Mouse (Mus musculus) midbrain, embryonic 14.5 days (tissue): Measurements from ENCODE around the gene Proser3. TPM values are rescaled to one million over a fixed set of nuclear protein-coding genes. Genes with fewer than 3 reads are reported as not detected.

ENCODE experiments used
- ATAC-seq: fragments of 200-750 bp; cut with Nextera tagmentation; 2 replicates; pipeline ENCODE4 v1.8.0; 2017; ENCODE audit warnings: moderate number of reproducible peaks, moderate library complexity; ENCODE audit not compliant: low FRiP score, low TSS enrichment
- DNase-seq: peaks from one replicate; pipeline ENCODE4 v3.0.0-alpha.2; 2015
- H3K27ac ChIP-seq: fragments of 300-500 bp; sonication (generic); replicated peaks from 2 replicates; pipeline ENCODE4 v1.5.1; 2014; ENCODE audit warnings: mild to moderate bottlenecking, low read depth, low read length, moderate library complexity
- H3K27me3 ChIP-seq: fragments of 300-500 bp; sonication (generic); 2 replicates; pipeline ENCODE4 v1.6.1; 2014; ENCODE audit warnings: low read length, control low read depth, mixed read lengths; ENCODE audit not compliant: control insufficient read depth, insufficient read depth
- H3K36me3 ChIP-seq: fragments of 300-500 bp; sonication (generic); 2 replicates; pipeline ENCODE4 v1.6.1; 2014; ENCODE audit warnings: low read length, control low read depth; ENCODE audit not compliant: control insufficient read depth, insufficient read depth
- H3K4me1 ChIP-seq: fragments of 300-500 bp; sonication (generic); 2 replicates; pipeline ENCODE4 v1.6.1; 2014; ENCODE audit warnings: mild to moderate bottlenecking, antibody characterized with exemption, low read length, control low read depth; ENCODE audit not compliant: control insufficient read depth, insufficient read depth
- H3K4me2 ChIP-seq: fragments of 300-500 bp; sonication (generic); 2 replicates; pipeline ENCODE4 v1.6.1; 2014; ENCODE audit warnings: mild to moderate bottlenecking, low read length, moderate library complexity
- H3K4me3 ChIP-seq: fragments of 300-500 bp; sonication (generic); replicated peaks from 2 replicates; pipeline ENCODE4 v1.5.1; 2014; ENCODE audit warnings: low read depth, low read length
- H3K9ac ChIP-seq: fragments of 300-500 bp; sonication (generic); replicated peaks from 2 replicates; pipeline ENCODE4 v1.6.1; 2014; ENCODE audit warnings: mild to moderate bottlenecking, low read length, moderate library complexity
- H3K9me3 ChIP-seq: fragments of 300-500 bp; sonication (generic); 2 replicates; pipeline ENCODE4 v1.6.1; 2016; ENCODE audit warnings: low read length, control low read depth, mixed read lengths; ENCODE audit not compliant: control insufficient read depth
- WGBS: fragments of 180-500 bp; shearing (Covaris S2); extraction: QIAGEN DNeasy Blood & Tissue Kit; methylation state at CpG from one replicate; pipeline ENCODE4 v1.1.7; 2014; 5-methylcytosine and 5-hydroxymethylcytosine counted together
- microRNA-seq: library from miRNA; unstranded; fragments of <30 nt; microRNA quantifications from one replicate; pipeline ENCODE4, GENCODE M21; 2016
- polyA plus RNA-seq: library from polyadenylated mRNA; unstranded; fragments of >200 nt; fragmentation: Nextera tagmentation; extraction: Ambion mirVana; gene quantifications from 2 replicates; pipeline ENCODE4 v1.2.1, GENCODE M21; 2014

The Proser3 gene
- polyA plus RNA-seq, 1 experiment from 2014 or later = 10.9 TPM

- Histone ChIP-seq H3K27ac (no peak overlapping the region), H3K4me3 (no peak overlapping the region), H3K9ac (no peak overlapping the region), H3K36me3 (no peaks in the 10 kb centered on the region), H3K4me2 (no peak overlapping the region), H3K4me1 (no peaks in the 10 kb centered on the region), H3K27me3 (no peaks in the 10 kb centered on the region), H3K9me3 (no peaks in the 10 kb centered on the region)
- DNase-seq = peak; percentile 86
- no peak for ATAC-seq
- 17% methylated on average over 4 of the region's 4 CpGs for WGBS
Observed at GRCm38 (mm10) chr7:30492765-30493164, 59.3 kb downstream of the Proser3 start.

GRCm38 (mm10) chr7:30490957-30491307, 61.2 kb downstream of the Proser3 start:
- no peak overlapping the region for H3K27ac ChIP-seq
- H3K27me3 ChIP-seq = no peaks in the 10 kb centered on the region
- no peaks in the 10 kb centered on the region for H3K36me3 ChIP-seq
- no peaks in the 10 kb centered on the region for H3K4me1 ChIP-seq
- DNase-seq (peak; percentile 17), ATAC-seq (no peak)
- H3K4me2 ChIP-seq = no peak overlapping the region
- no peak overlapping the region for H3K4me3 ChIP-seq
- WGBS = 15% methylated on average over 6 of the region's 6 CpGs
- H3K9me3 ChIP-seq = no peaks in the 10 kb centered on the region
- H3K9ac ChIP-seq = no peak overlapping the region

- Histone ChIP-seq H3K36me3 (no peaks in the 10 kb centered on the region), H3K4me1 (no peaks in the 10 kb centered on the region), H3K9me3 (no peaks in the 10 kb centered on the region), H3K4me2 (no peak overlapping the region), H3K4me3 (no peak overlapping the region), H3K27me3 (no peaks in the 10 kb centered on the region), H3K9ac (no peak overlapping the region), H3K27ac (no peak overlapping the region)
- WGBS = 30% methylated on average over 16 of the region's 16 CpGs
- DNase-seq (peak; percentile 80), ATAC-seq (no peak)
Observed at GRCm38 (mm10) chr7:30490251-30490956, 61.7 kb downstream of the Proser3 start.

Small RNAs within 50 kb of the gene (microRNA-seq; reads per million reads assigned to microRNA genes)
- gene Gm38670 = 0.44 reads per million
- 0.59 reads per million for gene Mir3569

Other genes starting within 250 kb of the Proser3 start
- gene Alkbh6, start 243.6 kb downstream of the Proser3 start, polyA plus RNA-seq = 107 and 145 TPM in 2 replicates
- 9.3 and 10.2 TPM in 2 replicates for gene Syne4, start 237.5 kb downstream of the Proser3 start, polyA plus RNA-seq
- gene E130208F15Rik, start 230.6 kb downstream of the Proser3 start, polyA plus RNA-seq = not detected in 2 replicates
- 19.8 and 20.4 TPM in 2 replicates for gene Sdhaf1, start 228.4 kb downstream of the Proser3 start, polyA plus RNA-seq
- gene Lrfn3, start 189.5 kb downstream of the Proser3 start, polyA plus RNA-seq = 13.9 and 16.3 TPM in 2 replicates
- 11.4 and 29.7 TPM in 2 replicates for gene Tyrobp, start 138.5 kb downstream of the Proser3 start, polyA plus RNA-seq
- 0.58 TPM in 1 of 2 replicates, not detected in the other for gene Hcst, start 132.4 kb downstream of the Proser3 start, polyA plus RNA-seq
- 1.4 and 2.3 TPM in 2 replicates for gene Nfkbid, start 130.6 kb downstream of the Proser3 start, polyA plus RNA-seq
- 662 and 710 TPM in 2 replicates for gene Aplp1, start 106.8 kb downstream of the Proser3 start, polyA plus RNA-seq
- 5.0 and 5.7 TPM in 2 replicates for gene Kirrel2, start 94.6 kb downstream of the Proser3 start, polyA plus RNA-seq
- 0.74 and 1.4 TPM in 2 replicates for gene Nphs1, start 94.0 kb downstream of the Proser3 start, polyA plus RNA-seq
- not detected in 2 replicates for gene Prodh2, start 58.7 kb downstream of the Proser3 start, polyA plus RNA-seq
- 101 and 129 TPM in 2 replicates for gene Arhgap33, start 17.2 kb downstream of the Proser3 start, polyA plus RNA-seq
- 6.3 and 7.4 TPM in 2 replicates for gene Hspb6, start 121 bp downstream of the Proser3 start, polyA plus RNA-seq
- gene Lin37, start 7.5 kb upstream of the Proser3 start, polyA plus RNA-seq = 49.9 and 59.1 TPM in 2 replicates
- gene U2af1l4, start 11.0 kb upstream of the Proser3 start, polyA plus RNA-seq = 103 and 104 TPM in 2 replicates
- gene Gm49396, start 11.0 kb upstream of the Proser3 start, polyA plus RNA-seq = 8.2 and 11.8 TPM in 2 replicates
- gene Psenen, start 11.3 kb upstream of the Proser3 start, polyA plus RNA-seq = 99.1 and 135 TPM in 2 replicates
- gene Igflr1, start 13.1 kb upstream of the Proser3 start, polyA plus RNA-seq = 2.8 and 5.8 TPM in 2 replicates
- 13.1 and 15.4 TPM in 2 replicates for gene Kmt2b, start 36.4 kb upstream of the Proser3 start, polyA plus RNA-seq
- 0.34 and 0.47 TPM in 2 replicates for gene Zbtb32, start 46.6 kb upstream of the Proser3 start, polyA plus RNA-seq
- 0.15 and 0.20 TPM in 2 replicates for gene Upk1a, start 60.5 kb upstream of the Proser3 start, polyA plus RNA-seq
- gene Cox6b1, start 73.9 kb upstream of the Proser3 start, polyA plus RNA-seq = 999 and 1,303 TPM in 2 replicates
- gene Etv2, start 83.6 kb upstream of the Proser3 start, polyA plus RNA-seq = not detected in 2 replicates
- gene Rbm42, start 98.0 kb upstream of the Proser3 start, polyA plus RNA-seq = 126 and 144 TPM in 2 replicates
- 21.6 and 22.8 TPM in 2 replicates for gene Haus5, start 112.7 kb upstream of the Proser3 start, polyA plus RNA-seq
- gene Pmis2, start 119.3 kb upstream of the Proser3 start, polyA plus RNA-seq = not detected in 2 replicates
- gene 2200002J24Rik, start 146.6 kb upstream of the Proser3 start, polyA plus RNA-seq = not detected in 2 replicates
- 0.53 and 1.1 TPM in 2 replicates for gene Atp4a, start 159.9 kb upstream of the Proser3 start, polyA plus RNA-seq
- 238 and 290 TPM in 2 replicates for gene Tmem147, start 177.2 kb upstream of the Proser3 start, polyA plus RNA-seq
- 0.83 and 1.2 TPM in 2 replicates for gene Gapdhs, start 191.4 kb upstream of the Proser3 start, polyA plus RNA-seq
- 0.82 and 3.8 TPM in 2 replicates for gene Sbsn, start 199.2 kb upstream of the Proser3 start, polyA plus RNA-seq
- gene Dmkn, start 211.5 kb upstream of the Proser3 start, polyA plus RNA-seq = 0.78 and 0.87 TPM in 2 replicates
- gene Krtdap, start 235.6 kb upstream of the Proser3 start, polyA plus RNA-seq = not detected in 2 replicates